Mouse (Mus musculus) embryonic facial prominence, embryonic 14.5 days (tissue): ENCODE measurements around the gene Kif1c. TPM values are rescaled to one million over a fixed set of nuclear protein-coding genes. Genes with fewer than 3 reads are reported as not detected.

Experiments
- ATAC-seq: fragments of 200-750 bp; cut with Nextera tagmentation; 2 replicates; pipeline ENCODE4 v1.8.0; 2017; ENCODE audit warnings: low read depth, moderate number of reproducible peaks, moderate TSS enrichment
- DNase-seq: peaks from one replicate; pipeline ENCODE4 v3.0.0-alpha.2; 2015; ENCODE audit warnings: low spot score
- H3K27ac ChIP-seq: fragments of 300-500 bp; sonication (generic); replicated peaks from 2 replicates; pipeline ENCODE4 v1.5.1; 2014; ENCODE audit warnings: low read depth, mild to moderate bottlenecking, low read length, moderate library complexity
- H3K27me3 ChIP-seq: fragments of 300-500 bp; sonication (generic); replicated peaks from 2 replicates; pipeline ENCODE4 v1.6.1; 2014; ENCODE audit warnings: low read length; ENCODE audit not compliant: control insufficient read depth, insufficient read depth
- H3K36me3 ChIP-seq: fragments of 300-500 bp; sonication (generic); 2 replicates; pipeline ENCODE4 v1.6.1; 2014; ENCODE audit warnings: low read length, mixed read lengths; ENCODE audit not compliant: control insufficient read depth, insufficient read depth
- H3K4me1 ChIP-seq: fragments of 300-500 bp; sonication (generic); 2 replicates; pipeline ENCODE4 v1.6.1; 2014; ENCODE audit warnings: antibody characterized with exemption, low read length; ENCODE audit not compliant: control insufficient read depth, insufficient read depth
- H3K4me2 ChIP-seq: fragments of 300-500 bp; sonication (generic); 2 replicates; pipeline ENCODE4 v1.6.1; 2014; ENCODE audit warnings: low read depth, mild to moderate bottlenecking, low read length, moderate library complexity, mixed read lengths
- H3K4me3 ChIP-seq: fragments of 300-500 bp; sonication (generic); 2 replicates; pipeline ENCODE4 v1.5.1; 2014; ENCODE audit warnings: low read depth, mild to moderate bottlenecking, low read length
- H3K9ac ChIP-seq: fragments of 300-500 bp; sonication (generic); 2 replicates; pipeline ENCODE4 v1.6.1; 2014; ENCODE audit warnings: low read depth, mild to moderate bottlenecking, low read length, moderate library complexity, mixed read lengths
- H3K9me3 ChIP-seq: fragments of 300-500 bp; sonication (generic); 2 replicates; pipeline ENCODE4 v1.6.1; 2016; ENCODE audit warnings: low read length; ENCODE audit not compliant: control insufficient read depth
- WGBS: fragments of 180-500 bp; shearing (Covaris S2); extraction: QIAGEN DNeasy Blood & Tissue Kit; methylation state at CpG from one replicate; pipeline ENCODE4 v1.1.7; 2014; 5-methylcytosine and 5-hydroxymethylcytosine counted together
- polyA plus RNA-seq: library from polyadenylated mRNA; unstranded; fragments of >200 nt; fragmentation: Nextera tagmentation; extraction: Ambion mirVana; gene quantifications from 2 replicates; pipeline ENCODE4 v1.2.1, GENCODE M21; 2014

The Kif1c gene
- 14.4 and 14.8 TPM in 2 replicates for polyA plus RNA-seq

GRCm38 (mm10) chr11:70699722-70700556 lies at the start of gene Kif1c, which contains the start of gene Inca1:
Gene Kif1c (plus strand): TSS chr11:70700548.
Gene Inca1 (minus strand): TSS chr11:70700155.
- peak; percentile 95 for ATAC-seq
- peaks cover 20% of the 10 kb centered on the region for H3K36me3 ChIP-seq
- peak within 1 kb of the TSS; percentile 93 for H3K9ac ChIP-seq
- H3K9me3 ChIP-seq: no peaks in the 10 kb centered on the region
- H3K4me2 ChIP-seq: peak within 1 kb of the TSS; percentile 69
- H3K27me3 ChIP-seq: no peaks in the 10 kb centered on the region
- H3K4me1 ChIP-seq: peaks cover 19% of the 10 kb centered on the region
- DNase-seq: peak; percentile 94
- H3K4me3 ChIP-seq: peak within 1 kb of the TSS; percentile 83
- 3% methylated on average over 30 of the region's 69 CpGs for WGBS
- peak within 1 kb of the TSS; percentile 93 for H3K27ac ChIP-seq

- Histone ChIP-seq H3K27me3 (no peaks in the 10 kb centered on the region), H3K9ac (no peak overlapping the region), H3K9me3 (no peaks in the 10 kb centered on the region), H3K4me1 (peaks cover 18% of the 10 kb centered on the region), H3K36me3 (peaks cover 49% of the 10 kb centered on the region), H3K27ac (no peak overlapping the region; the same call in 1 of the 2 replicates), H3K4me3 (peak overlapping the region; percentile 64; the same call in 1 of the 2 replicates), H3K4me2 (peak overlapping the region; percentile 98; the same call in 1 of the 2 replicates)
- WGBS: 66% methylated on average over 2 of the region's 2 CpGs
- DNase-seq: no peak
- no peak for ATAC-seq
These were observed 49.0 kb upstream of the Kif1c start for GRCm38 (mm10) chr11:70651391-70651790.

DNA sequence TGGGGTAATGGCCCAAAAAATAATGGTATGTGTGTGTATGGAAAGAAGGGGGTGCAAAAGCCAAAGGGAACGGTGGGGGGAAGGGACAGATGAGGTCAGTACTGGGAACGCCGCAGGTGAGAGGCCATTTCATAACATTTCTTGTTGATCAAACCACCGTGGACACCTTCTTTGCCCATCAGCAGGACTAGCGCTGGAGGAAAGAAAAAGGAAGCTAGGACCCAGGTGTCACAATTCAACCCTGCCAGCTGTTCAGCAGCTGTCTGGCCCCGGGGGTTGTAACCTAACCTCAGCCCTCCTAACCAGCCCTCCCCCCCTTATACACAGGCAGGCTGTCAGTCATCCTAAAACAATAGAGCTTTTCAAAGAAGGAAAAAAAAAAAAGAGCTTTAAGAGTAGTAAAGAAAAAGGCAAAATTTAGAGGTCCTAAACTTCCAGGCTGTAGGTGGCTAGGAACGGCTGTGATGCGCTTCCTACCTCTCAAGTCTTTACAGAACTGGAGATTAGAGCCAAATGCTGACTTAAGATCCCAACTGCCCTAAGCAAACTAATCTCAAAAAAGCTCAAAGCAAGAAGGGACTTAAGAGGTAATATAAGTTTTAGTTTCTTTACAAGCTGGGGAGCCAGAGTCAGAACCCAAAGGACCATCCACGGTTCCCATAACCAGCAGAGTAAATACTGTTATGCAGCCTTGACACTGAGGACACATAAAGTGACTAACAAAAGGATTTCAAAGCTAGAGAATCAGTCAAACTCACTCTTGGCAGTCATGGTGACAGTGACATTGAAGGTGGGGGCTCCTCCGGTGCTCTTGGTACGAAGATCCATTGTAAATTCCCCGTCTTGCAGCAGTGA lies 48.1 kb upstream of the Kif1c start:
- DNase-seq (peak; percentile 64), ATAC-seq (no peak)
- WGBS: 34% methylated on average over 12 of the region's 12 CpGs

GRCm38 (mm10) chr11:70652884-70653344 lies 47.4 kb upstream of the Kif1c start:
- H3K9me3 ChIP-seq: no peaks in the 10 kb centered on the region
- DNase-seq (no peak), ATAC-seq (no peak)
- H3K9ac ChIP-seq: peak overlapping the region; percentile 92
- H3K36me3 ChIP-seq: peaks cover 49% of the 10 kb centered on the region
- no peaks in the 10 kb centered on the region for H3K27me3 ChIP-seq
- WGBS: 36% methylated on average over 6 of the region's 6 CpGs
- peak overlapping the region; percentile 98 for H3K4me2 ChIP-seq
- H3K4me3 ChIP-seq: peak overlapping the region; percentile 64
- H3K4me1 ChIP-seq: peaks cover 31% of the 10 kb centered on the region
- peak overlapping the region; percentile 90 for H3K27ac ChIP-seq

More for the DNA sequence above, 48.1 kb upstream of the Kif1c start:
- Histone ChIP-seq H3K4me2 (peak overlapping the region; percentile 98), H3K36me3 (peaks cover 49% of the 10 kb centered on the region), H3K4me3 (peak overlapping the region; percentile 64), H3K27me3 (no peaks in the 10 kb centered on the region), H3K27ac (peak overlapping the region; percentile 90), H3K4me1 (peaks cover 26% of the 10 kb centered on the region), H3K9ac (peak overlapping the region; percentile 92), H3K9me3 (no peaks in the 10 kb centered on the region)

GRCm38 (mm10) chr11:70653345-70654197 lies 46.8 kb upstream of the Kif1c start:
- Histone ChIP-seq H3K4me2 (peak overlapping the region; percentile 98), H3K27ac (peak overlapping the region; percentile 90), H3K27me3 (no peaks in the 10 kb centered on the region), H3K4me3 (peak overlapping the region; percentile 64), H3K9ac (peak overlapping the region; percentile 92), H3K4me1 (peaks cover 35% of the 10 kb centered on the region), H3K36me3 (peaks cover 44% of the 10 kb centered on the region), H3K9me3 (no peaks in the 10 kb centered on the region)
- DNase-seq (peak; percentile 70), ATAC-seq (peak; percentile 48)
- WGBS: 0% methylated on average over 36 of the region's 63 CpGs

- H3K27ac ChIP-seq: peak within 1 kb of the TSS; percentile 90
- peak within 1 kb of the TSS; percentile 98 for H3K4me2 ChIP-seq
- peak within 1 kb of the TSS; percentile 64 for H3K4me3 ChIP-seq
- H3K9me3 ChIP-seq: no peaks in the 10 kb centered on the region
- WGBS: under 1% methylated on average over 19 of the region's 61 CpGs
- H3K4me1 ChIP-seq: peaks cover 39% of the 10 kb centered on the region
- DNase-seq: peak; percentile 95
- peak; percentile 42 for ATAC-seq
- peak within 1 kb of the TSS; percentile 92 for H3K9ac ChIP-seq
- no peaks in the 10 kb centered on the region for H3K27me3 ChIP-seq
- H3K36me3 ChIP-seq: peaks cover 38% of the 10 kb centered on the region
These were observed 46.0 kb upstream of the Kif1c start, which contains the start of gene Pfn1 for GRCm38 (mm10) chr11:70654198-70654922. Gene Pfn1 (minus strand): TSS chr11:70654644.

DNA sequence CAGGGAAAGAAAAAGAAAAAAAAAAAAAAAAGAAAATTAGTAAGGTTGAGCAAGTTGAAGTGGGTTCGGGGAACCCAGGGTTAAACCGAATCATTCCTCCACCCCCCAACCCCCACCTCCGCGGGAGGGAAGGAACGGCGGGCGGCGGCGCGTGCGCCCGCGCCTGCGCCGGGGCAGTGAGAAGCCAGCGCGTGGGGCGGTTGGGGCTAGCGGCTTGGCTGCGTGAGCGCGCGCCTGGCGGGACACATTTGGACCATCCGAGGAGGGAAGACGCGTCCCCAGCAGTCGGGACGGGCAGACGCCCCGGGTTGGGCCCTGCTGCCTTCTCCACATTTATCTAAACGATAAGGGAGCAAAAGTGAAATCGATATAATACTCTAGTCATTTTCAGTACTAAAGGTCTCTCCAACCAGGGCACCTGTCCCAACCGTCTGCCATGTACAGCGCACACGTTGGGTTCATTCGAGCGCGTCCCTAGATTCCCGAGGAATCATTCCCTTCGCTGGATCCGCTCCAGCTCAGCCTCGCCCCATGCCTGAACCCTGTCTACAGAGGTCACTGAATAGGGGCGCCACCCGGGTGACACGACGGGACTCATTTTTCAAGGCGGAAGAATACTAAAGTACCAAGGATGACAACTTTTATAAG lies 45.3 kb upstream of the Kif1c start:
- Histone ChIP-seq H3K27me3 (no peaks in the 10 kb centered on the region), H3K9me3 (no peaks in the 10 kb centered on the region), H3K4me2 (peak overlapping the region; percentile 98), H3K27ac (peak overlapping the region; percentile 90), H3K4me3 (peak overlapping the region; percentile 64), H3K4me1 (peaks cover 39% of the 10 kb centered on the region), H3K9ac (peak overlapping the region; percentile 92), H3K36me3 (peaks cover 38% of the 10 kb centered on the region)
- ATAC-seq (peak; percentile 53), DNase-seq (peak; percentile 95)
- WGBS: under 1% methylated on average over 28 of the region's 48 CpGs
